Mouse (Mus musculus) stomach, embryonic 14.5 days (tissue): ENCODE results near the gene Hyal2. TPM values are rescaled to one million over a fixed set of nuclear protein-coding genes. Genes with fewer than 3 reads are reported as not detected.
"Not testable (repeated sequence)": the region's sequence is repeated elsewhere in the genome, so short reads cannot be mapped to it uniquely, and the experiment has no call there.

Experiments
- ATAC-seq: fragments of 200-750 bp; cut with Nextera tagmentation; 2 replicates; pipeline ENCODE4 v1.8.0; 2017; ENCODE audit warnings: low read depth, moderate TSS enrichment; ENCODE audit not compliant: insufficient number of reproducible peaks, insufficient read depth, low FRiP score
- H3K27ac ChIP-seq: fragments of 300-500 bp; sonication (generic); 2 replicates; pipeline ENCODE4 v1.5.1; 2014; ENCODE audit warnings: mild to moderate bottlenecking, low read length, moderate library complexity, mixed read lengths
- H3K27me3 ChIP-seq: fragments of 300-500 bp; sonication (generic); 2 replicates; pipeline ENCODE4 v1.6.1; 2014; ENCODE audit warnings: low read length, control low read depth, mixed read lengths; ENCODE audit not compliant: control insufficient read depth, insufficient read depth
- H3K36me3 ChIP-seq: fragments of 300-500 bp; sonication (generic); 2 replicates; pipeline ENCODE4 v1.6.1; 2014; ENCODE audit warnings: mild to moderate bottlenecking, control low read depth, low read length, moderate library complexity, mixed read lengths; ENCODE audit not compliant: control insufficient read depth, insufficient read depth
- H3K4me1 ChIP-seq: fragments of 300-500 bp; sonication (generic); 2 replicates; pipeline ENCODE4 v1.6.1; 2014; ENCODE audit warnings: low read length, control low read depth, mixed read lengths; ENCODE audit not compliant: control insufficient read depth, insufficient read depth
- H3K4me2 ChIP-seq: fragments of 300-500 bp; sonication (generic); replicated peaks from 2 replicates; pipeline ENCODE4 v1.6.1; 2014; ENCODE audit warnings: low read depth, low read length, control low read depth
- H3K4me3 ChIP-seq: fragments of 300-500 bp; sonication (generic); 2 replicates; pipeline ENCODE4 v1.5.1; 2014; ENCODE audit warnings: low read depth, low read length, control low read depth
- H3K9ac ChIP-seq: fragments of 300-500 bp; sonication (generic); replicated peaks from 2 replicates; pipeline ENCODE4 v1.6.1; 2014; ENCODE audit warnings: low read depth, mild to moderate bottlenecking, control low read depth, low read length, moderate library complexity, mixed read lengths
- H3K9me3 ChIP-seq: fragments of 300-500 bp; sonication (generic); 2 replicates; pipeline ENCODE4 v1.6.1; 2016; ENCODE audit warnings: low read depth, low read length, control low read depth; ENCODE audit not compliant: control insufficient read depth
- WGBS: fragments of 180-500 bp; shearing (Covaris S2); extraction: QIAGEN DNeasy Blood & Tissue Kit; methylation state at CpG from one replicate; pipeline ENCODE4 v1.1.7; 2014; 5-methylcytosine and 5-hydroxymethylcytosine counted together
- polyA plus RNA-seq: library from polyadenylated mRNA; unstranded; fragments of >200 nt; fragmentation: Nextera tagmentation; extraction: Ambion mirVana; gene quantifications from 2 replicates; pipeline ENCODE4 v1.2.1, GENCODE M21; 2014

Gene Hyal2
- polyA plus RNA-seq, 1 experiment from 2014 or later: 127 TPM

DNA sequence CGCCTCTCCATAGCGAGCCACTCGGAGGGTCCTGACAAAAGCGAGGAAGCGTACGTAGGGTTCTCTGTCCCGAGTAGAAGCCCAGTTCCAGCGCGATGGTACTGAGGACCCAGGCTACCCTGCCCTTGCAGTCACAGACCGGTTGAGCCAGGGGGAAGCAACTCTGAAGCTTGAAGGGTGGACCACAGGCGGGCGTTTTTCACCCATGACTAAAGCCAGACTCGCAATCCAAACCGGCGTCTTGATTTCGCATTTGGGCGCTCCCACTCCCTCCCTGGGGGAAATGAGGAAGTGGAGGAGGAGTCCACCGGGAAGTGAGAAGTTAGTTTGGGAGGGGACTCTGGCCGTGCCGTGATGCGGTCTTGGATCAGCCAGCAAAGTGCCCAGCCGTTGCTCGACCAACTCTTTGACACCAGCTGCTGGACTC lies 12.7 kb upstream of the Hyal2 start:
- Histone ChIP-seq H3K9me3 (no peaks in the 10 kb centered on the region), H3K36me3 (peaks cover 31% of the 10 kb centered on the region), H3K4me2 (peak overlapping the region; percentile 95)

DNA sequence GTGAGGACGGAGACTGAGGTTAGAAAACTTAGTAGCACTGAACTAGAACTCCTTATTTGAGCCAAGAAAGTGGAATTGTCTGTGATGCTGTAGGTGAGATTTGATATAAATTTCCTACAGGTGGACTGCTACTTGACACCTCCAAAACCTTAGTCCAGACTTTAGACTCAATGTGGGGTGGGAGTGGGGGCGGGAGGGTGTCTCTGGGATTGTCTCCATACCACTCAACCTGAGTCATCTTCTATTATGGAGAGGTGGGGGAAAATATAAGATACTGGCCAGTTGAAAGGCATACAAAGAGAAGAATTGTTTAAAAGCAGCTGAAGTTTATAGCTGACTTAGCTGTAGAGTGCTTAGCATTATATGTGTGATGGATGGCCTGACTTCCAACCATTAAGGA lies 12.0 kb upstream of the Hyal2 start:
- H3K4me1 ChIP-seq: peaks cover 43% of the 10 kb centered on the region
- H3K27me3 ChIP-seq: no peaks in the 10 kb centered on the region
- H3K4me3 ChIP-seq: peak overlapping the region; percentile 74
- H3K9me3 ChIP-seq: no peaks in the 10 kb centered on the region
- 25% methylated on average over 2 of the region's 2 CpGs for WGBS
- peak overlapping the region; percentile 97 for H3K27ac ChIP-seq
- peak overlapping the region; percentile 85 for H3K9ac ChIP-seq
- no peak for ATAC-seq
- H3K36me3 ChIP-seq: peaks cover 38% of the 10 kb centered on the region
- peak overlapping the region; percentile 95 for H3K4me2 ChIP-seq

More for the DNA sequence above, 12.7 kb upstream of the Hyal2 start:
- H3K4me3 ChIP-seq: peak overlapping the region; percentile 74
- WGBS: under 1% methylated on average over 23 of the region's 23 CpGs
- peak overlapping the region; percentile 85 for H3K9ac ChIP-seq
- no peaks in the 10 kb centered on the region for H3K27me3 ChIP-seq
- ATAC-seq: no peak
- peak overlapping the region; percentile 97 for H3K27ac ChIP-seq
- peaks cover 46% of the 10 kb centered on the region for H3K4me1 ChIP-seq

DNA sequence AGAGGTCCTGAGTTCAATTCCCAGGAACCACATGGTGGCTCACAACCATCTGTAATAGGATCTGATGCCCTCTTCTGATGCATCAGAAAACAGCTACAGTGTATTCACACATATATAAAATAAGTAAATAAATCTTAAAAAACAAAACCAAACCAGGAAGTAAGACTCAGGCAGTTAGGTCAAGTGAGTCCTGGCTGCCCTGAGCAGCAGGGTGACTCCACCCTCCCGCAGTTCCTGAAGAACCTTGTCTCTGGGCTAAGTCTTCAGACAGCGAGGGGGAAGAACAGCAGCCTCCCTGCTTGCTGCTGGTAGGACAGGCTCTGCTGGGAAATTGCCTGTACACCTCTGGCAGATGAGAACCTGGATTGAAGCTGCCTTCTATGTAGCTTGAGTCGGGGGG lies 11.4 kb upstream of the Hyal2 start:
- H3K27me3 ChIP-seq: no peaks in the 10 kb centered on the region
- H3K4me1 ChIP-seq: peaks cover 37% of the 10 kb centered on the region
- ATAC-seq: no peak
- peak overlapping the region; percentile 95 for H3K4me2 ChIP-seq
- 70% methylated on average over 3 of the region's 3 CpGs for WGBS
- no peaks in the 10 kb centered on the region for H3K9me3 ChIP-seq
- H3K4me3 ChIP-seq: peak overlapping the region; percentile 74; the same call in 1 of the 2 replicates
- peaks cover 44% of the 10 kb centered on the region for H3K36me3 ChIP-seq
- no peak overlapping the region for H3K9ac ChIP-seq
- H3K27ac ChIP-seq: 0 out of 2 replicates have a peak overlapping the region, but pooled peaks have one; percentile 15

DNA sequence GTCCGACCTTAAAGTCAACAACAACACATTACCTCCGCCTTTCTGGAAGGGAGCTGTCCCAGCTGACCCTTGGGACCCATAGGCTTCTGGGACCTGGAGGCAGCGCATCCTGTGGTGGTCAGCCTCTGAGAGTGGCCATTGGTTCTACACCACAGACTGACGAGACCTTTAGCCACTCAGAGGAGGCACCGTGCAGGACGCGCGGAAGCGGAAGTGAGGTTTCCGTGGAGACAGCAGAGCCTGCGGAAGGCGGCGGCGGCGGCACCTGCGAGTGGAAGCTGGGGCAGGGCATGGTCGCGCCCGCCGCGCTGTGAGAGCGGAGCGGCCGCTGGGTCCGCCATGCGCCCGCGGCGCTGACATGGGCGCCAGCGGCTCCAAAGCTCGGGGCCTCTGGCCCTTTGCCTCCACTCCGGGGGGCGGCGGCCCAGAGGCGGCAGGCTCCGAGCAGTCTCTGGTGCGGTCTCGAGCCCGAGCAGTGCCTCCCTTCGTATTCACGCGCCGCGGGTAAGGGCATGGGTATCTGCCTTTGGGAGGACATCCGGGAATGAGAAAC lies 4.6 kb upstream of the Hyal2 start, which contains the start of gene Tusc2:
Gene Tusc2, plus strand, starts transcription at position 227 of the 553 bp plus-strand sequence.
- H3K9ac ChIP-seq: peak within 1 kb of the TSS; percentile 68
- under 1% methylated on average over 44 of the region's 46 CpGs for WGBS
- peaks cover 40% of the 10 kb centered on the region for H3K36me3 ChIP-seq
- H3K27ac ChIP-seq: peak within 1 kb of the TSS; percentile 63; the same call in 1 of the 2 replicates
- peaks cover 12% of the 10 kb centered on the region for H3K4me1 ChIP-seq
- H3K4me3 ChIP-seq: peak within 1 kb of the TSS; percentile 83
- ATAC-seq: peak; percentile 95
- no peaks in the 10 kb centered on the region for H3K27me3 ChIP-seq
- H3K9me3 ChIP-seq: no peaks in the 10 kb centered on the region
- H3K4me2 ChIP-seq: peak within 1 kb of the TSS; percentile 83

DNA sequence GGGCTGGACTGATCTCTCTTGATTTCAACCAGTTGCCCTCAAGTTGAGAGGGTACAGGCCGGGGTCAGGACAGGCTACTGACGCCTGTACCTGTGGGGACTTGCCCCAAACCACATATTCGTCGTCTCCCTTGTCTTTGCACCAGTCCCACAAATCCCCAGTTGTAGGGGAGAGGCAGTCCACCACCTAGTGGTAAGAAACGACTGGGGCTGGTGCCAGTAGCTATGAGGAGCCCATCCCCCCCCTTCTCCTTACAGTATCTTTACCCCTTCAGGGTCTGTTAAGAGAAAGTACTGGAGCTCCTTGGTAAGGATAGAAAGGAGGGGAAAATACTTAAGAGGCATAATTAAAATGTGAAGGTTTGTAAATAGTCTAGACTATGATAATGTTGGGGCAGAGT lies 2.2 kb upstream of the Hyal2 start:
- peaks cover 21% of the 10 kb centered on the region for H3K4me1 ChIP-seq
- H3K27me3 ChIP-seq, H3K9me3 ChIP-seq, H3K4me3 ChIP-seq, H3K4me2 ChIP-seq, ATAC-seq, H3K9ac ChIP-seq: not testable (repeated sequence)
- 52% methylated on average over 5 of the region's 5 CpGs for WGBS
- H3K27ac ChIP-seq: 0 out of 2 replicates have a peak overlapping the region, but pooled peaks have one; percentile 33
- H3K36me3 ChIP-seq: peaks cover 20% of the 10 kb centered on the region

DNA sequence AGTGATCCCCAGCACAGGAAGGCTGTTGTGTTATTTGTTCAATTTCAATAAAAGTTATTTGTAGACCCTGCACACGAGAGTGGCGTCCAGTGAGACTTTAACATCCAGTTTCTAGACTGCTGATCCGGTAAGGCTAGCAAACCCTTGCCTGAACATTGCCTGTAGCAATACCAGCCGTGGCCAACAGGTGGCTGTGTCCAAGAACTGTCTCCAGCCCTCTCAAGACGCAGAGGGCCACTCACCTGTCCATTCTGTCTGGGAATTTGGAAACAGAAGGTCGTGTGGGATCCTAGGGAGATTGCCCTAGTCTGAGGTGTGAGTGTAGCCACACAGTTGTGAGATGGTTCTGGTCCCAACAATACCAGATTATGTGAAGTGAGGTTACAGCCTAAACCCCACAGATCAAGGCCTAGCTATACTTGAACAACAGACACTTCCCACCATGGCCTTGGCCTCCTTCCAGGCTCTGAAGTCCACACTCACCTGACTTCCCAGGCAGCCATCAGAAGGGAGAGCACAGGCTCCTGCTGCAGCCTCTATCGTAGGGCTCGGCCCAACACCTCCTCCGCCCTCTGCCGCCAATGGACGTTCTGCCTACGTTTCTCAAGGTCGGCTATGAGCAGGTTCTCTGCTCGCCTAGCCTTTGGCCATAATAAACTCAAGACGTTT lies 1.6 kb upstream of the Hyal2 start:
- H3K27me3 ChIP-seq: no peaks in the 10 kb centered on the region
- H3K36me3 ChIP-seq: peaks cover 15% of the 10 kb centered on the region
- ATAC-seq: no peak
- peak overlapping the region; percentile 49; the same call in 1 of the 2 replicates for H3K27ac ChIP-seq
- no peaks in the 10 kb centered on the region for H3K9me3 ChIP-seq
- no peak overlapping the region for H3K9ac ChIP-seq
- H3K4me2 ChIP-seq: peak overlapping the region; percentile 6; the same call in 1 of the 2 replicates
- peaks cover 26% of the 10 kb centered on the region for H3K4me1 ChIP-seq
- 53% methylated on average over 15 of the region's 15 CpGs for WGBS
- H3K4me3 ChIP-seq: no peak overlapping the region

DNA sequence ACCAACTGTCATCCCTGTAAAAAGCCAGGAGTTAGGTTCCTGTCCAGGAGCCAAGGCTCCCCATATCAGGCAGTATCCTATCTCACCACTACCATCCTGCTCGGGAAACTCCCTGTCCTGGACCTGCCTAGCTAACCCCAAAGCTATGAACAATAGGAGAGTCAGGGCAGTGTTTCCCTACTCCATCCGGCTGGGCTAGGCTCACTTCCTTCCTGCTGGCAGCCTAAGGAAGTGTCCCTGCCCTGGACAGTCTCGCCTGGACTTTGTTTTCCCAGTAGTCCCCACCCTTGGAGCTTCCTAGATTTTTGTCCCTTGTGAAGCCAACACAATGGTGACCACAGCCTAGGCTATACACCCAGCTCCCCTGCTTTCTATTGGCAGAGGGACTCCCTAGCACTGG lies 890 bp upstream of the Hyal2 start:
- WGBS: 62% methylated on average over 3 of the region's 3 CpGs
- Histone ChIP-seq H3K9ac (no peak overlapping the region), H3K4me3 (no peak overlapping the region), H3K4me2 (no peak overlapping the region), H3K9me3 (no peaks in the 10 kb centered on the region), H3K27ac (peak overlapping the region; percentile 93; the same call in 1 of the 2 replicates), H3K4me1 (peaks cover 26% of the 10 kb centered on the region), H3K27me3 (no peaks in the 10 kb centered on the region), H3K36me3 (peaks cover 12% of the 10 kb centered on the region)
- ATAC-seq: no peak

DNA sequence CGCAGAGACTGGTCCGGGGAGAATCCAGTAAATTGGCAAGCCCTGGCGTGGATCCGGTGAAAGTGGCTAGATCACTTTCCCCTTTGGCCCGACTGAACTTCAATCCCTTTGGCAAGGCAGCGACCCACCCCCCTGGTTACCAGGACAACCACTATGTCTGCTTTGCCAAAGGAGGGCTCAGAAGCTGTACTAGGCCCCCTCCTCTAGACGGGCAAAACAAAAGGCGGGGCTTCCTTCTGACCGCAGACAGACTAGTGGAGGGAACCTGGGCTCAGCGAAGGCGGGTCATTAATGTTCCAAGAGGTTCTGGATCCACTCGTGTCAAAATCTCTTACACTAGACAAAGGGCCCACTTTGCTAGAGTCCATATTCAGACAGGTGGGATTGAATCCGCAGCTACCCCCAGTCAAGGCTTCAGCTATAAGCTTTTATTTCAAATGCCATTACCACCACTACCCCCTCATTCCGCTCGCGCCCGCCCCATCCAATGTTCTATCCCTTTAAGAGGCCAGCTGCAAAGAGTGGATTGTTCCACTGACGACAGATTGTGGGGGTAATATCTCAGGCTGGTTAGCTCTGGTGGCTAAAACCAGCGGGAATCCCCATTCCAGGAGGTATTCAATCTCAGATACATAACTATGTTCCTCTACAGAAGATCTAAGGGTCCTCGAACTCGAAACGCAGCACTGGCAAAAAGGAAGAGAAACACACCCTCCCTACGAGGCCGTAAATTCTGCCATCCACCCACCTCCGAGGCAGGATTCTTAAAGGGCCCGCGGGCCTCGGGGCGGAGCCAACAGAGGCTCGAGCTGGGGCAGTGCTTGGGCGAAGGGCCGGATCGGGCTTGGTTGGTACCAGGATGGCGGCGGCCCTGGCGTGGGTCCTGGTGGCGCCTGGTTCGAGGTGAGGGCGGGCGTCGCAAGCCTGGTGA lies 851 bp downstream of the Hyal2 start:
- H3K4me2 ChIP-seq: peak overlapping the region; percentile 83
- peak overlapping the region; percentile 73 for H3K9ac ChIP-seq
- peak; percentile 86 for ATAC-seq
- peaks cover 26% of the 10 kb centered on the region for H3K36me3 ChIP-seq
- peak overlapping the region; percentile 71 for H3K4me3 ChIP-seq
- peaks cover 25% of the 10 kb centered on the region for H3K4me1 ChIP-seq
- no peaks in the 10 kb centered on the region for H3K27me3 ChIP-seq
- H3K27ac ChIP-seq: peak overlapping the region; percentile 93
- H3K9me3 ChIP-seq: no peaks in the 10 kb centered on the region
- under 1% methylated on average over 41 of the region's 41 CpGs for WGBS
